Mouse (Mus musculus) CD4-positive helper T cell, adult 2 months (primary cell): ENCODE data around the gene Rex1bd.

Experiments
- DNase-seq: peaks from one replicate; pipeline ENCODE4 v3.0.0-alpha.2; 2012; ENCODE audit warnings: low read depth, missing footprints, low spot score

The Rex1bd gene

GRCm38 (mm10) chr8:70506328-70507026, at the start of gene Rex1bd:
Rex1bd (minus strand) TSS chr8:70506752.
- DNase-seq, result peak; percentile 93

GRCm38 (mm10) chr8:70555079-70555747, 48.7 kb upstream of the Rex1bd start:
- no peak for DNase-seq

- no peak for DNase-seq
These were observed 47.2 kb upstream of the Rex1bd start for GRCm38 (mm10) chr8:70553740-70554139.

GRCm38 (mm10) chr8:70552836-70553235, 46.3 kb upstream of the Rex1bd start:
- DNase-seq, result no peak

GRCm38 (mm10) chr8:70551558-70552161, 45.1 kb upstream of the Rex1bd start:
- no peak for DNase-seq

- peak; percentile 84 for DNase-seq
These were observed 43.0 kb upstream of the Rex1bd start for GRCm38 (mm10) chr8:70549412-70550184.

- no peak for DNase-seq
These were observed 41.2 kb upstream of the Rex1bd start for GRCm38 (mm10) chr8:70547762-70548161.

- DNase-seq, result no peak
These were observed 39.9 kb upstream of the Rex1bd start for GRCm38 (mm10) chr8:70546412-70546811.

- DNase-seq, result peak; percentile 42
These were observed 37.7 kb upstream of the Rex1bd start for GRCm38 (mm10) chr8:70544200-70544687.

- DNase-seq, result no peak
These were observed 34.5 kb upstream of the Rex1bd start for GRCm38 (mm10) chr8:70541081-70541480.

- DNase-seq, result no peak
These were observed 34.0 kb upstream of the Rex1bd start for GRCm38 (mm10) chr8:70540507-70541071.

- no peak for DNase-seq
These were observed 33.5 kb upstream of the Rex1bd start for GRCm38 (mm10) chr8:70540013-70540506.

GRCm38 (mm10) chr8:70539077-70539813, 32.7 kb upstream of the Rex1bd start, which contains the start of gene Ell:
Ell (plus strand) TSS chr8:70539457.
- DNase-seq, result peak; percentile 100

GRCm38 (mm10) chr8:70538633-70539076, 32.1 kb upstream of the Rex1bd start:
- peak; percentile 98 for DNase-seq

- peak; percentile 62 for DNase-seq
These were observed 31.6 kb upstream of the Rex1bd start for GRCm38 (mm10) chr8:70538024-70538579.

GRCm38 (mm10) chr8:70535701-70536100, 29.1 kb upstream of the Rex1bd start:
- no peak for DNase-seq

GRCm38 (mm10) chr8:70535221-70535620, 28.7 kb upstream of the Rex1bd start:
- no peak for DNase-seq

GRCm38 (mm10) chr8:70534281-70534680, 27.7 kb upstream of the Rex1bd start:
- no peak for DNase-seq

- no peak for DNase-seq
These were observed 23.8 kb upstream of the Rex1bd start for GRCm38 (mm10) chr8:70530314-70530713.

- DNase-seq, result no peak
These were observed 23.2 kb upstream of the Rex1bd start for GRCm38 (mm10) chr8:70529741-70530161.
